Mouse (Mus musculus): Measurements from ENCODE around the gene Zfp84. TPM values are rescaled to one million over a fixed set of nuclear protein-coding genes. Genes with fewer than 3 reads are reported as not detected.

Zfp84 gene
- polyA plus RNA-seq, 1 experiment from 2014 or later: 7.6 TPM

GRCm38 (mm10) chr7:29818619-29819254 lies 50.4 kb downstream of the Zfp84 start:
- WGBS: 3% methylated on average over 12 of the region's 12 CpGs
- Histone ChIP-seq H3K36me3 (peaks cover 15% of the 10 kb centered on the region; the same call in 1 of the 2 replicates), H3K4me1 (replicated peaks) (peaks cover 24% of the 10 kb centered on the region), H3K4me3 (peak overlapping the region; percentile 61), H3K4me2 (peak overlapping the region; percentile 62), H3K27me3 (no peaks in the 10 kb centered on the region), H3K9me3 (replicated peaks) (no peaks in the 10 kb centered on the region), H3K9ac (peak overlapping the region; percentile 66), H3K27ac (peak overlapping the region; percentile 77)
- ATAC-seq (replicated peaks; ENCODE audit: insufficient number of reproducible peaks, insufficient read depth, low FRiP score, low read depth): peak; percentile 56; the same call in 1 of the 2 replicates

GRCm38 (mm10) chr7:29828001-29828400 lies 59.6 kb downstream of the Zfp84 start:
- Histone ChIP-seq H3K27me3 (no peaks in the 10 kb centered on the region), H3K4me3 (no peak overlapping the region), H3K4me1 (replicated peaks) (no peaks in the 10 kb centered on the region), H3K9me3 (replicated peaks) (no peaks in the 10 kb centered on the region), H3K4me2 (no peak overlapping the region), H3K9ac (no peak overlapping the region), H3K27ac (no peak overlapping the region), H3K36me3 (peaks cover 78% of the 10 kb centered on the region)
- no peak for ATAC-seq (replicated peaks; ENCODE audit: insufficient number of reproducible peaks, insufficient read depth, low FRiP score, low read depth)
- 94% methylated on average over 12 of the region's 12 CpGs for WGBS

MicroRNAs encoded within 50 kb of the gene (microRNA counts, 519-probe panel; counts per million panel counts)
- 2,270 counts per million, percentile 35 among the panel's probes with 10 or more counts for microRNA mmu-miR-1964

Small RNA genes lying within 50 kb of the gene (microRNA-seq; reads per million reads assigned to microRNA genes)
- 2.5 reads per million, percentile 7 among the genes with 10 or more reads in this experiment for gene Mir1964

Other genes with a start within 250 kb of the Zfp84 start
- 2.2 and 7.3 TPM in 2 replicates for gene Sipa1l3, start 249.9 kb upstream of the Zfp84 start, polyA plus RNA-seq (2015; fragmentation: Nextera tagmentation; extraction: Ambion mirVana)
- gene Catsperg2, start 41.5 kb upstream of the Zfp84 start, polyA plus RNA-seq (2015; fragmentation: Nextera tagmentation; extraction: Ambion mirVana): not detected in 2 replicates
- gene Zfp30, start 15.4 kb downstream of the Zfp84 start, polyA plus RNA-seq (2015; fragmentation: Nextera tagmentation; extraction: Ambion mirVana): 5.6 and 6.0 TPM in 2 replicates
- gene Zfp790, start 47.6 kb downstream of the Zfp84 start, polyA plus RNA-seq (2015; fragmentation: Nextera tagmentation; extraction: Ambion mirVana): 10.8 and 10.9 TPM in 2 replicates
- 1.7 and 2.1 TPM in 2 replicates for gene Zfp940, start 85.1 kb downstream of the Zfp84 start, polyA plus RNA-seq (2015; fragmentation: Nextera tagmentation; extraction: Ambion mirVana)
- gene Zfp420, start 91.4 kb downstream of the Zfp84 start, polyA plus RNA-seq (2015; fragmentation: Nextera tagmentation; extraction: Ambion mirVana): 3.4 and 4.4 TPM in 2 replicates
- gene Zfp27, start 138.0 kb downstream of the Zfp84 start, polyA plus RNA-seq (2015; fragmentation: Nextera tagmentation; extraction: Ambion mirVana): 7.2 and 7.8 TPM in 2 replicates
- 3.1 TPM in 2 replicates for gene Zfp383, start 139.7 kb downstream of the Zfp84 start, polyA plus RNA-seq (2015; fragmentation: Nextera tagmentation; extraction: Ambion mirVana)
- gene Zfp74, start 185.5 kb downstream of the Zfp84 start, polyA plus RNA-seq (2015; fragmentation: Nextera tagmentation; extraction: Ambion mirVana): 6.7 and 9.4 TPM in 2 replicates
- 16.2 and 22.4 TPM in 2 replicates for gene Zfp568, start 215.4 kb downstream of the Zfp84 start, polyA plus RNA-seq (2015; fragmentation: Nextera tagmentation; extraction: Ambion mirVana)

All from heart, embryonic 15.5 days (tissue).